Mouse (Mus musculus): ENCODE results near the gene Shroom4.

GRCm38 (mm10) chrX:6357503-6358114 lies 42.0 kb upstream of the Shroom4 start:
- TF ChIP-seq CTCF (IDR thresholded peaks at IDR 0.05; ENCODE audit: borderline replicate concordance, insufficient read depth, low read depth, low read length) (no peak), POLR2A (IDR thresholded peaks at IDR 0.05; ENCODE audit: borderline replicate concordance, insufficient read depth, low read length) (no peak)

Data from cerebellum, adult 2 months (tissue).